7 mouse cellular contexts compared by ENCODE assay signal in the genomic region with DNA sequence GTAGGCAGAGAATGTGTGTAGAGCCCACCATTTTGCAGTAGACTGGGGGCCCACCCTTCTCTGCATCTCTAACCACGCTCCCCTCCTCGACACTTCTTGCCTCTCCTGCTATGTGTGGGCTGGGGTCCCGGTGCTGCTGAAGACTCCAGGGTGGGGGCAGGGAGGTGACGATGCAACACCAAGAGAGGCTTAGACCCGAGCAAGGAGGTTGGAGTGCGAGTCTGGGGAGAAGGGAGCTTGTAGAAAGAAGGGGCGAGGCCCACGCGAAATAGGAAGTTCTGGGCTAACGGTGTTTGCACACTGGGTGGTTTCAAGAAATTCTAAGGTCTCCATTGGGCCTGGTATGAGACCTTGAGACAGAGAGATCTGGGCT. TPM values are rescaled to one million over a fixed set of nuclear protein-coding genes. Genes with fewer than 3 reads are reported as not detected.
DNase-seq lines count a peak whose midpoint lies in the region; ATAC-seq and TF ChIP-seq lines count a peak whose summit lies in the region.

No protein-coding gene starts in this region.

- under 1% methylated on average over 10 of the region's 10 CpGs for WGBS in heart, embryonic 15.5 days
- WGBS in liver, embryonic 13.5 days (ENCODE audit: insufficient replicate concordance), result 0% methylated on average over 10 of the region's 10 CpGs
- WGBS in olfactory bulb, adult 2 months, result 2% methylated on average over 10 of the region's 10 CpGs

- no peaks in the 10 kb centered on the region for H3K9me3 ChIP-seq in heart, embryonic 15.5 days (replicated peaks)
- H3K9me3 ChIP-seq in liver, embryonic 13.5 days (replicated peaks), result no peaks in the 10 kb centered on the region

- peak overlapping the region; percentile 77 for H3K4me3 ChIP-seq in heart, embryonic 15.5 days
- H3K4me3 ChIP-seq in liver, embryonic 13.5 days (replicated peaks), result peak overlapping the region; percentile 75
- H3K4me3 ChIP-seq in olfactory bulb, adult 2 months (ENCODE audit: insufficient read depth, low read depth, low read length), result peak overlapping the region; percentile 82

- H3K4me1 ChIP-seq in heart, embryonic 15.5 days (replicated peaks), result peaks cover 42% of the 10 kb centered on the region
- H3K4me1 ChIP-seq in liver, embryonic 13.5 days (replicated peaks), result peaks cover 64% of the 10 kb centered on the region
- peaks cover 24% of the 10 kb centered on the region for H3K4me1 ChIP-seq in olfactory bulb, adult 2 months (ENCODE audit: control insufficient read depth, insufficient read depth, low read length)

- no peak for ATAC-seq in heart, embryonic 15.5 days (replicated peaks; ENCODE audit: insufficient number of reproducible peaks, insufficient read depth, low FRiP score, low read depth)
- no peak for ATAC-seq in liver, embryonic 13.5 days (ENCODE audit: low read depth)

- TF ChIP-seq POLR2A in brain, embryonic 14.5 days (IDR thresholded peaks at IDR 0.05; ENCODE audit: borderline replicate concordance, extremely low read depth, insufficient read depth, insufficient read length, poor library complexity, severe bottlenecking), result no peak
- no peak for TF ChIP-seq POLR2A in olfactory bulb, adult 2 months (IDR thresholded peaks at IDR 0.05; ENCODE audit: insufficient read depth, low read depth, low read length)

- peak overlapping the region; percentile 90 for H3K27ac ChIP-seq in heart, embryonic 15.5 days
- peak overlapping the region; percentile 92 for H3K27ac ChIP-seq in liver, embryonic 13.5 days
- peak overlapping the region; percentile 78; the same call in 1 of the 2 replicates for H3K27ac ChIP-seq in olfactory bulb, adult 2 months (ENCODE audit: insufficient read depth, low read depth, low read length)

- no peaks in the 10 kb centered on the region for H3K36me3 ChIP-seq in heart, embryonic 15.5 days
- peaks cover 17% of the 10 kb centered on the region for H3K36me3 ChIP-seq in liver, embryonic 13.5 days

- TF ChIP-seq CTCF in brain, embryonic 14.5 days (IDR thresholded peaks at IDR 0.05; ENCODE audit: borderline replicate concordance, extremely low read depth, insufficient read depth, insufficient read length), result no peak
- no peak for TF ChIP-seq CTCF in olfactory bulb, adult 2 months (IDR thresholded peaks at IDR 0.05; ENCODE audit: insufficient read depth, low read depth, low read length)

- H3K27me3 ChIP-seq in heart, embryonic 15.5 days, result no peaks in the 10 kb centered on the region
- H3K27me3 ChIP-seq in liver, embryonic 13.5 days, result no peaks in the 10 kb centered on the region

- peak overlapping the region; percentile 87 for H3K4me2 ChIP-seq in heart, embryonic 15.5 days
- H3K4me2 ChIP-seq in liver, embryonic 13.5 days, result peak overlapping the region; percentile 96

- peak; percentile 13 for DNase-seq in right cerebral cortex, adult 18-20 months
- DNase-seq in right cerebral cortex, adult 2 months (ENCODE audit: low spot score in 2 of 2), result no peak
- peak; percentile 59 for DNase-seq in brain, embryonic 14.5 days (ENCODE audit: low read depth)
- no peak for DNase-seq in liver, embryonic 13.5 days
- no peak for DNase-seq in Muller cell, postnatal 12 days (ENCODE audit: inconsistent ontology term)

- H3K9ac ChIP-seq in heart, embryonic 15.5 days, result peak overlapping the region; percentile 78
- H3K9ac ChIP-seq in liver, embryonic 13.5 days, result peak overlapping the region; percentile 86

RNA-seq across cellular contexts. Expression of gene Tkt, which starts 1.6 kb away (rescaled TPM):
- polyA plus RNA-seq in brain, embryonic 14.5 days (2012; rRNA removed), result 224 and 241 TPM in 2 replicates
- polyA plus RNA-seq in heart, embryonic 15.5 days (2015; fragmentation: Nextera tagmentation; extraction: Ambion mirVana), result 65.8 and 112 TPM in 2 replicates
- 231 and 240 TPM in 2 replicates for polyA plus RNA-seq in liver, embryonic 13.5 days (2015; fragmentation: Nextera tagmentation; extraction: Ambion mirVana)
- 219 TPM in 1 of 2 replicates, not detected in the other for polyA plus RNA-seq in olfactory bulb, adult 2 months (2012; ENCODE audit: insufficient read depth, insufficient read length, low replicate concordance, missing spikeins)

RNA-seq across cellular contexts. Expression of gene Cacna1d, which starts 58.5 kb away (rescaled TPM):
- polyA plus RNA-seq in brain, embryonic 14.5 days (2012; rRNA removed), result 29.9 and 34.7 TPM in 2 replicates
- polyA plus RNA-seq in heart, embryonic 15.5 days (2015; fragmentation: Nextera tagmentation; extraction: Ambion mirVana), result 5.3 and 7.2 TPM in 2 replicates
- polyA plus RNA-seq in liver, embryonic 13.5 days (2015; fragmentation: Nextera tagmentation; extraction: Ambion mirVana), result 0.15 and 0.38 TPM in 2 replicates
- 140 TPM in 1 of 2 replicates, not detected in the other for polyA plus RNA-seq in olfactory bulb, adult 2 months (2012; ENCODE audit: insufficient read depth, insufficient read length, low replicate concordance, missing spikeins)

Comparison
In these comparisons a context has a peak if more than half of its experiments do, and no peak if none do; other contexts are left out.
1. DNase-seq: peak in right cerebral cortex, adult 18-20 months (single experiment) and brain, embryonic 14.5 days (single experiment); none in right cerebral cortex, adult 2 months (0 of 2), liver, embryonic 13.5 days (single experiment) and Muller cell, postnatal 12 days (single experiment).
2. Peak in every context shown above with its lines, with median percentiles within 50 percentile points of each other: H3K27ac ChIP-seq and H3K4me3 ChIP-seq.